Mouse (Mus musculus) small intestine, adult 2 months (tissue): ENCODE measurements around the gene Dram1.

ENCODE experiments used
- CTCF ChIP-seq: fragments of 200-500 bp; IDR thresholded peaks from 2 replicates; pipeline ENCODE4 v1.5.1; 2012; ENCODE audit warnings: low read depth, mild to moderate bottlenecking, control low read depth, inconsistent platforms, low read length, moderate library complexity, mixed read lengths; ENCODE audit not compliant: insufficient replicate concordance, insufficient read length; ENCODE audit errors: extremely low read depth
- POLR2A ChIP-seq: fragments of 200-500 bp; IDR thresholded peaks from 2 replicates; pipeline ENCODE4 v1.6.1; 2012; ENCODE audit warnings: low read depth, mild to moderate bottlenecking, control low read depth, inconsistent platforms, low read length, moderate library complexity

DNA sequence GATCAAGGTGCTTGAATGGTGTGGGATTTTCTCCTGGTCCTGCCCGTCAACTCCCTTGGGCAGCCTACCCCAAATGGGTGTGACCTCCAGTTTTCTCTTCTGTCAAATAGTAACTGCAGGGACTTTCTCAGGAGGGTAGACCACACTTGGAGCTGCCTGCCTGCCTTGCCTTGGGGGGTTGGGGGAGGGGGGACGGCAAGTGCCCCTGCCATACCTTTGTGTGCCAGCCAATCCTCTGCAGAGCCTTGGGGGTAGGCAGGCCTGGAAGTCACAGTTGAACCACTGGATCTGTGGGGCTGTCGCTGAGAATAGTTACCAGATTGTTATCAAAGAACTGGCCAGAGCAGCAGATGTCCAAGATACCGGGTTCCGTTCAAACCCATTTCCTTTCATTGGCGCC lies 7.4 kb upstream of the Dram1 start:
- TF ChIP-seq CTCF, result no peak
- no peak for TF ChIP-seq POLR2A
